Mouse (Mus musculus) thymus, postnatal 0 days (tissue): ENCODE results near the gene Ccna1. TPM values are rescaled to one million over a fixed set of nuclear protein-coding genes. Genes with fewer than 3 reads are reported as not detected.

ENCODE experiments used
- polyA plus RNA-seq: library from polyadenylated mRNA; unstranded; fragments of >200 nt; fragmentation: Nextera tagmentation; extraction: Ambion mirVana; gene quantifications from 2 replicates; pipeline ENCODE4 v1.2.1, GENCODE M21; 2015

Gene Ccna1
- polyA plus RNA-seq, 1 experiment from 2014 or later = 0.21 TPM

Other genes with a start within 250 kb of the Ccna1 start
- gene Rfxap, start 247.7 kb downstream of the Ccna1 start, polyA plus RNA-seq = 52.0 and 52.2 TPM in 2 replicates
- gene Sertm1, start 139.6 kb downstream of the Ccna1 start, polyA plus RNA-seq = not detected in 2 replicates
- gene Spg20, start 56.6 kb upstream of the Ccna1 start, polyA plus RNA-seq = 16.6 and 18.7 TPM in 2 replicates
- gene Ccdc169, start 81.8 kb upstream of the Ccna1 start, polyA plus RNA-seq = 0.04 TPM in 1 of 2 replicates, not detected in the other
- gene Sohlh2, start 126.5 kb upstream of the Ccna1 start, polyA plus RNA-seq = not detected in 2 replicates
- gene Dclk1, start 186.9 kb upstream of the Ccna1 start, polyA plus RNA-seq = 2.6 and 3.3 TPM in 2 replicates